Mouse (Mus musculus): Measurements from ENCODE around the gene Wdr93. TPM values are rescaled to one million over a fixed set of nuclear protein-coding genes. Genes with fewer than 3 reads are reported as not detected.
A peak's percentile ranks its signal among the peaks of the same experiment; 100 is the strongest.
"Not testable (repeated sequence)": the region's sequence is repeated elsewhere in the genome, so short reads cannot be mapped to it uniquely, and the experiment has no call there.

Gene Wdr93
- polyA plus RNA-seq, 1 experiment from 2014 or later, result 0.32 TPM

- Histone ChIP-seq H3K4me2 (replicated peaks; ENCODE audit: low read depth, low read length) (no peak overlapping the region), H3K4me3 (ENCODE audit: low read length) (no peak overlapping the region), H3K27me3 (ENCODE audit: control insufficient read depth, insufficient read depth, low read length) (peaks cover 11% of the 10 kb centered on the region), H3K9me3 (ENCODE audit: control insufficient read depth, low read length) (no peaks in the 10 kb centered on the region), H3K4me1 (ENCODE audit: control insufficient read depth, insufficient read depth, low read length) (peaks cover 8% of the 10 kb centered on the region), H3K36me3 (ENCODE audit: control insufficient read depth, insufficient read depth, low read length) (no peaks in the 10 kb centered on the region), H3K9ac (ENCODE audit: low read depth, low read length) (no peak overlapping the region), H3K27ac (ENCODE audit: low read depth, low read length) (no peak overlapping the region)
- peak; percentile 70 for ATAC-seq (ENCODE audit: low FRiP score, low TSS enrichment)
- 22% methylated on average over 6 of the region's 6 CpGs for whole genome bisulfite sequencing
Observed at GRCm38 (mm10) chr7:79786295-79786694, 43.3 kb downstream of the Wdr93 start.

- H3K9me3 ChIP-seq (ENCODE audit: control insufficient read depth, low read length); H3K4me3 ChIP-seq (ENCODE audit: low read length); H3K27ac ChIP-seq (ENCODE audit: low read depth, low read length); ATAC-seq (ENCODE audit: low FRiP score, low TSS enrichment); H3K36me3 ChIP-seq (ENCODE audit: control insufficient read depth, insufficient read depth, low read length); H3K4me2 ChIP-seq (replicated peaks; ENCODE audit: low read depth, low read length); H3K9ac ChIP-seq (ENCODE audit: low read depth, low read length): not testable (repeated sequence)
- 24% methylated on average over 2 of the region's 2 CpGs for WGBS
- Histone ChIP-seq H3K4me1 (ENCODE audit: control insufficient read depth, insufficient read depth, low read length) (peaks cover 19% of the 10 kb centered on the region), H3K27me3 (ENCODE audit: control insufficient read depth, insufficient read depth, low read length) (peaks cover 44% of the 10 kb centered on the region)
Observed at GRCm38 (mm10) chr7:79789812-79790211, 46.8 kb downstream of the Wdr93 start.

- H3K36me3 ChIP-seq (ENCODE audit: control insufficient read depth, insufficient read depth, low read length), result no peaks in the 10 kb centered on the region
- H3K9ac ChIP-seq (ENCODE audit: low read depth, low read length), result peak overlapping the region; percentile 58; the same call in 1 of the 2 replicates
- peak overlapping the region; percentile 46 for H3K4me3 ChIP-seq (ENCODE audit: low read length)
- no peak overlapping the region for H3K27ac ChIP-seq (ENCODE audit: low read depth, low read length)
- peaks cover 14% of the 10 kb centered on the region for H3K4me1 ChIP-seq (ENCODE audit: control insufficient read depth, insufficient read depth, low read length)
- WGBS, result 2% methylated on average over 80 of the region's 80 CpGs
- peaks cover 44% of the 10 kb centered on the region for H3K27me3 ChIP-seq (ENCODE audit: control insufficient read depth, insufficient read depth, low read length)
- no peaks in the 10 kb centered on the region for H3K9me3 ChIP-seq (ENCODE audit: control insufficient read depth, low read length)
- H3K4me2 ChIP-seq (replicated peaks; ENCODE audit: low read depth, low read length), result peak overlapping the region; percentile 78
- peak; percentile 45 for ATAC-seq (ENCODE audit: low FRiP score, low TSS enrichment)
Observed at GRCm38 (mm10) chr7:79792635-79793421, 49.9 kb downstream of the Wdr93 start.

GRCm38 (mm10) chr7:79793688-79794087, 50.7 kb downstream of the Wdr93 start, which contains the start of gene Mesp1:
Mesp1 (minus strand) TSS chr7:79793788.
- ATAC-seq (ENCODE audit: low FRiP score, low TSS enrichment), result no peak
- 73% methylated on average over 6 of the region's 6 CpGs for WGBS
- H3K9ac ChIP-seq (ENCODE audit: low read depth, low read length), result peak within 1 kb of the TSS; percentile 58; the same call in 1 of the 2 replicates
- peaks cover 14% of the 10 kb centered on the region for H3K4me1 ChIP-seq (ENCODE audit: control insufficient read depth, insufficient read depth, low read length)
- no peaks in the 10 kb centered on the region for H3K36me3 ChIP-seq (ENCODE audit: control insufficient read depth, insufficient read depth, low read length)
- H3K4me2 ChIP-seq (replicated peaks; ENCODE audit: low read depth, low read length), result peak within 1 kb of the TSS; percentile 78
- peaks cover 42% of the 10 kb centered on the region for H3K27me3 ChIP-seq (ENCODE audit: control insufficient read depth, insufficient read depth, low read length)
- peak within 1 kb of the TSS; percentile 46 for H3K4me3 ChIP-seq (ENCODE audit: low read length)
- H3K9me3 ChIP-seq (ENCODE audit: control insufficient read depth, low read length), result no peaks in the 10 kb centered on the region
- H3K27ac ChIP-seq (ENCODE audit: low read depth, low read length), result no peak within 1 kb of the TSS

- no peaks in the 10 kb centered on the region for H3K4me1 ChIP-seq (ENCODE audit: control insufficient read depth, insufficient read depth, low read length)
- no peaks in the 10 kb centered on the region for H3K9me3 ChIP-seq (ENCODE audit: control insufficient read depth, low read length)
- no peaks in the 10 kb centered on the region for H3K36me3 ChIP-seq (ENCODE audit: control insufficient read depth, insufficient read depth, low read length)
- H3K9ac ChIP-seq (ENCODE audit: low read depth, low read length), result no peak overlapping the region
- H3K27me3 ChIP-seq (ENCODE audit: control insufficient read depth, insufficient read depth, low read length), result peaks cover 9% of the 10 kb centered on the region
- no peak overlapping the region for H3K4me3 ChIP-seq (ENCODE audit: low read length)
- H3K4me2 ChIP-seq (replicated peaks; ENCODE audit: low read depth, low read length), result no peak overlapping the region
- 39% methylated on average over 5 of the region's 5 CpGs for WGBS
- H3K27ac ChIP-seq (ENCODE audit: low read depth, low read length), result no peak overlapping the region
- no peak for ATAC-seq (ENCODE audit: low FRiP score, low TSS enrichment)
Observed at GRCm38 (mm10) chr7:79798606-79799005, 55.6 kb downstream of the Wdr93 start.

- H3K27me3 ChIP-seq (ENCODE audit: control insufficient read depth, insufficient read depth, low read length), result peaks cover 5% of the 10 kb centered on the region
- H3K36me3 ChIP-seq (ENCODE audit: control insufficient read depth, insufficient read depth, low read length), result no peaks in the 10 kb centered on the region
- H3K4me3 ChIP-seq (ENCODE audit: low read length), result no peak overlapping the region
- no peak for ATAC-seq (ENCODE audit: low FRiP score, low TSS enrichment)
- no peaks in the 10 kb centered on the region for H3K9me3 ChIP-seq (ENCODE audit: control insufficient read depth, low read length)
- H3K4me1 ChIP-seq (ENCODE audit: control insufficient read depth, insufficient read depth, low read length), result no peaks in the 10 kb centered on the region
- no peak overlapping the region for H3K9ac ChIP-seq (ENCODE audit: low read depth, low read length)
- no peak overlapping the region for H3K4me2 ChIP-seq (replicated peaks; ENCODE audit: low read depth, low read length)
- 1% methylated on average over 8 of the region's 8 CpGs for WGBS
- H3K27ac ChIP-seq (ENCODE audit: low read depth, low read length), result no peak overlapping the region
Observed at GRCm38 (mm10) chr7:79799048-79799447, 56.1 kb downstream of the Wdr93 start.

- Histone ChIP-seq H3K4me2 (replicated peaks; ENCODE audit: low read depth, low read length) (no peak overlapping the region), H3K27ac (ENCODE audit: low read depth, low read length) (no peak overlapping the region), H3K9me3 (ENCODE audit: control insufficient read depth, low read length) (no peaks in the 10 kb centered on the region), H3K27me3 (ENCODE audit: control insufficient read depth, insufficient read depth, low read length) (peaks cover under 1% of the 10 kb centered on the region), H3K9ac (ENCODE audit: low read depth, low read length) (no peak overlapping the region), H3K4me1 (ENCODE audit: control insufficient read depth, insufficient read depth, low read length) (no peaks in the 10 kb centered on the region), H3K36me3 (ENCODE audit: control insufficient read depth, insufficient read depth, low read length) (no peaks in the 10 kb centered on the region), H3K4me3 (ENCODE audit: low read length) (no peak overlapping the region)
- no peak for ATAC-seq (ENCODE audit: low FRiP score, low TSS enrichment)
- WGBS, result 75% methylated on average over 6 of the region's 6 CpGs
Observed at GRCm38 (mm10) chr7:79799506-79799905, 56.5 kb downstream of the Wdr93 start.

GRCm38 (mm10) chr7:79800336-79800735, 57.4 kb downstream of the Wdr93 start:
- Histone ChIP-seq H3K9me3 (ENCODE audit: control insufficient read depth, low read length) (no peaks in the 10 kb centered on the region), H3K9ac (ENCODE audit: low read depth, low read length) (no peak overlapping the region), H3K4me1 (ENCODE audit: control insufficient read depth, insufficient read depth, low read length) (no peaks in the 10 kb centered on the region), H3K4me3 (ENCODE audit: low read length) (no peak overlapping the region), H3K27ac (ENCODE audit: low read depth, low read length) (no peak overlapping the region), H3K4me2 (replicated peaks; ENCODE audit: low read depth, low read length) (no peak overlapping the region), H3K36me3 (ENCODE audit: control insufficient read depth, insufficient read depth, low read length) (no peaks in the 10 kb centered on the region), H3K27me3 (ENCODE audit: control insufficient read depth, insufficient read depth, low read length) (no peaks in the 10 kb centered on the region; the same call in 1 of the 2 replicates)
- 82% methylated on average over 4 of the region's 4 CpGs for WGBS
- no peak for ATAC-seq (ENCODE audit: low FRiP score, low TSS enrichment)

GRCm38 (mm10) chr7:79801391-79801790, 58.4 kb downstream of the Wdr93 start:
- H3K4me3 ChIP-seq (ENCODE audit: low read length), result no peak overlapping the region
- no peaks in the 10 kb centered on the region for H3K36me3 ChIP-seq (ENCODE audit: control insufficient read depth, insufficient read depth, low read length)
- no peaks in the 10 kb centered on the region; the same call in 1 of the 2 replicates for H3K27me3 ChIP-seq (ENCODE audit: control insufficient read depth, insufficient read depth, low read length)
- H3K4me2 ChIP-seq (replicated peaks; ENCODE audit: low read depth, low read length), result no peak overlapping the region
- ATAC-seq (ENCODE audit: low FRiP score, low TSS enrichment), result no peak
- H3K9me3 ChIP-seq (ENCODE audit: control insufficient read depth, low read length), result no peaks in the 10 kb centered on the region
- 78% methylated on average over 11 of the region's 11 CpGs for WGBS
- H3K9ac ChIP-seq (ENCODE audit: low read depth, low read length), result no peak overlapping the region
- no peaks in the 10 kb centered on the region for H3K4me1 ChIP-seq (ENCODE audit: control insufficient read depth, insufficient read depth, low read length)
- H3K27ac ChIP-seq (ENCODE audit: low read depth, low read length), result no peak overlapping the region

Data from kidney, embryonic 14.5 days (tissue).